Mouse (Mus musculus) lung, postnatal 0 days (tissue): ENCODE results near the gene Eml3. TPM values are rescaled to one million over a fixed set of nuclear protein-coding genes. Genes with fewer than 3 reads are reported as not detected.

ENCODE experiments used
- ATAC-seq: fragments of 200-750 bp; cut with Nextera tagmentation; 2 replicates; pipeline ENCODE4 v1.8.0; 2017; ENCODE audit warnings: moderate library complexity
- DNase-seq: peaks from one replicate; pipeline ENCODE4 v3.0.0-alpha.2; 2016; ENCODE audit warnings: low spot score
- H3K27ac ChIP-seq: fragments of 300-500 bp; sonication (generic); 2 replicates; pipeline ENCODE4 v1.5.1; 2014; ENCODE audit warnings: antibody characterized with exemption, mild to moderate bottlenecking, low read length, mixed read lengths
- H3K27me3 ChIP-seq: fragments of 300-500 bp; sonication (generic); replicated peaks from 2 replicates; pipeline ENCODE4 v1.6.1; 2014; ENCODE audit warnings: low read length, mixed read lengths; ENCODE audit not compliant: insufficient read depth
- H3K36me3 ChIP-seq: fragments of 300-500 bp; sonication (generic); 2 replicates; pipeline ENCODE4 v1.6.1; 2014; ENCODE audit warnings: low read length, mixed read lengths; ENCODE audit not compliant: insufficient read depth
- H3K4me1 ChIP-seq: fragments of 300-500 bp; sonication (generic); 2 replicates; pipeline ENCODE4 v1.6.1; 2014; ENCODE audit warnings: antibody characterized with exemption, low read depth, low read length, mixed read lengths; ENCODE audit not compliant: insufficient read depth
- H3K4me2 ChIP-seq: fragments of 300-500 bp; sonication (generic); replicated peaks from 2 replicates; pipeline ENCODE4 v1.6.1; 2014; ENCODE audit warnings: low read depth, mild to moderate bottlenecking, low read length, moderate library complexity, mixed read lengths
- H3K4me3 ChIP-seq: fragments of 300-500 bp; sonication (generic); 2 replicates; pipeline ENCODE4 v1.5.1; 2014; ENCODE audit warnings: low read depth, low read length
- H3K9ac ChIP-seq: fragments of 300-500 bp; sonication (generic); replicated peaks from 2 replicates; pipeline ENCODE4 v1.6.1; 2014; ENCODE audit warnings: low read depth, mild to moderate bottlenecking
- H3K9me3 ChIP-seq: fragments of 300-500 bp; sonication (generic); 2 replicates; pipeline ENCODE4 v1.6.1; 2016; ENCODE audit warnings: low read length, mixed read lengths
- CTCF ChIP-seq: IDR thresholded peaks from 2 replicates; pipeline ENCODE4 v1.5.1; 2016; ENCODE audit warnings: antibody characterized with exemption, mild to moderate bottlenecking
- EP300 ChIP-seq: IDR thresholded peaks from 2 replicates; pipeline ENCODE4 v1.6.1; 2016; ENCODE audit warnings: antibody characterized with exemption, mild to moderate bottlenecking, control low read depth
- WGBS: fragments of 180-500 bp; shearing (Covaris S2); extraction: QIAGEN DNeasy Blood & Tissue Kit; methylation state at CpG from one replicate; pipeline ENCODE4 v1.1.7; 2014; 5-methylcytosine and 5-hydroxymethylcytosine counted together
- polyA plus RNA-seq: library from polyadenylated mRNA; unstranded; fragments of >200 nt; fragmentation: Nextera tagmentation; extraction: Ambion mirVana; gene quantifications from 2 replicates; pipeline ENCODE4 v1.2.1, GENCODE M21; 2015

The Eml3 gene
- polyA plus RNA-seq, 1 experiment from 2014 or later: 30.5 TPM

DNA sequence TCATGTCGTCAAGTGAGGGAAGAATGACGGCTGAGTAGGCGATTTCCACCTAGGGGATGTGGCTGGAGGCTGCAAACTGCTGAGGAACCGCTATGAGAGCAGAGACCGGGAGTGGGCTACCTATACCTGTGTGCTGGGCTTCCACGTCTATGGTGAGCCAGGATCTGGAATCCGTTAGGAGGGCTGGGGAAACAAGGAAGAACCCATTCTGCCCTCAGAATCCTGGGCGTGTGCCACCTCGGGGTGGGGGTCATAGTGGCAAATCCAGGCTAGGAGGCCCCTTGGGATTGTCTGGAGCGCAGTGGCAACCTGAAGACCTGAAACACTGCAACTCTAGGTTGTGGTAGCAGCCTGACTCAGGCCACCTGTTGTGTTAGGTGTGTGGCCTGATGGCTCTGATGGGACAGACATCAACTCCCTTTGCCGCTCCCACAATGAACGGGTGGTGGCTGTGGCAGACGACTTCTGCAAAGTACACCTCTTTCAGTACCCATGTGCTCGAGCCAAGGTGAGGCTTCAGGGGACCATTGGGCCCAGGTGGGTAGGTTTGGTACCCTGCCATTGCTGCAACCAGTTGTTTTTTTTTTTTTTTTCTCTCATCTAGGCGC lies 11.3 kb downstream of the Eml3 start:
- ATAC-seq (no peak), DNase-seq (no peak)
- 80% methylated on average over 15 of the region's 15 CpGs for WGBS
- H3K27ac ChIP-seq: no peak overlapping the region
- TF ChIP-seq EP300 (no peak), CTCF (no peak)
- 0 out of 2 replicates have a peak, but pooled peaks cover 7% of the 10 kb centered on the region for H3K36me3 ChIP-seq
- H3K4me2 ChIP-seq: no peak overlapping the region; the same call in 1 of the 2 replicates
- H3K9me3 ChIP-seq: no peaks in the 10 kb centered on the region
- peaks cover 18% of the 10 kb centered on the region; the same call in 1 of the 2 replicates for H3K4me1 ChIP-seq
- H3K4me3 ChIP-seq: no peak overlapping the region
- H3K9ac ChIP-seq: peak overlapping the region; percentile 20
- H3K27me3 ChIP-seq: no peaks in the 10 kb centered on the region

- H3K4me1 ChIP-seq: peaks cover 18% of the 10 kb centered on the region; the same call in 1 of the 2 replicates
- ATAC-seq: no peak
- TF ChIP-seq EP300: no peak
- no peak for TF ChIP-seq CTCF
- H3K36me3 ChIP-seq: 0 out of 2 replicates have a peak, but pooled peaks cover 7% of the 10 kb centered on the region
- no peak for DNase-seq
- no peaks in the 10 kb centered on the region for H3K9me3 ChIP-seq
- H3K27ac ChIP-seq: peak overlapping the region; percentile 99
- no peaks in the 10 kb centered on the region for H3K27me3 ChIP-seq
- 39% methylated on average over 10 of the region's 10 CpGs for WGBS
- peak overlapping the region; percentile 93 for H3K4me3 ChIP-seq
- H3K9ac ChIP-seq: peak overlapping the region; percentile 20; the same call in 1 of the 2 replicates
- peak overlapping the region; percentile 75 for H3K4me2 ChIP-seq
Observed at GRCm38 (mm10) chr19:8941136-8941514, 11.8 kb downstream of the Eml3 start.

- 0 out of 2 replicates have a peak, but pooled peaks cover 7% of the 10 kb centered on the region for H3K36me3 ChIP-seq
- TF ChIP-seq EP300 (no peak; the same call in 1 of the 2 replicates), CTCF (peak; percentile 38)
- peaks cover 18% of the 10 kb centered on the region; the same call in 1 of the 2 replicates for H3K4me1 ChIP-seq
- DNase-seq (peak; percentile 98), ATAC-seq (peak; percentile 95)
- H3K27me3 ChIP-seq: no peaks in the 10 kb centered on the region
- H3K9ac ChIP-seq: peak within 1 kb of the TSS; percentile 99
- under 1% methylated on average over 64 of the region's 64 CpGs for WGBS
- peak within 1 kb of the TSS; percentile 99 for H3K27ac ChIP-seq
- peak within 1 kb of the TSS; percentile 93 for H3K4me3 ChIP-seq
- peak within 1 kb of the TSS; percentile 75 for H3K4me2 ChIP-seq
- H3K9me3 ChIP-seq: no peaks in the 10 kb centered on the region
Observed at GRCm38 (mm10) chr19:8941515-8942217, 12.3 kb downstream of the Eml3 start, which contains the start of gene Mta2. Mta2 (plus strand) TSS chr19:8941875.

GRCm38 (mm10) chr19:8942276-8942964 lies 13.1 kb downstream of the Eml3 start:
- Histone ChIP-seq H3K9me3 (no peaks in the 10 kb centered on the region), H3K27me3 (no peaks in the 10 kb centered on the region), H3K36me3 (peaks cover 11% of the 10 kb centered on the region), H3K4me1 (peaks cover 18% of the 10 kb centered on the region; the same call in 1 of the 2 replicates), H3K4me2 (peak overlapping the region; percentile 75), H3K4me3 (peak overlapping the region; percentile 93), H3K9ac (peak overlapping the region; percentile 99), H3K27ac (peak overlapping the region; percentile 99)
- ATAC-seq: peak; percentile 64
- TF ChIP-seq CTCF (no peak), EP300 (no peak)
- DNase-seq: peak; percentile 72
- under 1% methylated on average over 43 of the region's 46 CpGs for WGBS

- Histone ChIP-seq H3K9ac (peak overlapping the region; percentile 99), H3K4me3 (peak overlapping the region; percentile 93), H3K4me2 (peak overlapping the region; percentile 75), H3K9me3 (no peaks in the 10 kb centered on the region), H3K27ac (peak overlapping the region; percentile 99; the same call in 1 of the 2 replicates), H3K36me3 (peaks cover 12% of the 10 kb centered on the region), H3K27me3 (no peaks in the 10 kb centered on the region), H3K4me1 (peaks cover 18% of the 10 kb centered on the region; the same call in 1 of the 2 replicates)
- 43% methylated on average over 2 of the region's 2 CpGs for WGBS
- no peak for TF ChIP-seq EP300
- ATAC-seq (no peak), DNase-seq (peak; percentile 17)
Observed at GRCm38 (mm10) chr19:8943047-8943446, 13.7 kb downstream of the Eml3 start.

DNA sequence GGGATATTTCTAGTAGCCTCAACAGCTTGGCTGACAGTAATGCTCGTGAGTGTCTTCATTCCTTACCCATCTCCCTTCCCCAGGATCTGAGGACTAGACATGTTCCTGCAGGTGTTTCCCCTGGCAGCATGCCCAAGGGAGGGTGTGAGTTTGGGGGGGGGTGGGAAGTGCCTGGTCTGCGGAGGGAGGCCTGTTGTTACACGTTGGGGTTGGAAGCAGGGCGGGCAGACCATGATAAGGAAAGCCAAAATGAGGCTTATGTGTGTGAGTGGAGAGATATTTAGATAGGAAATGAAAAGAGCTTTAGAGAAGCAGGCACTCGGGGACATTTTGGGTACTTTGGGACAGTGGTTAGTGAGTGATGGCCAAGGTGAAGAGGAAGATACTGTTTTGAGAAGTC lies 14.7 kb downstream of the Eml3 start:
- Histone ChIP-seq H3K4me2 (peak overlapping the region; percentile 75), H3K36me3 (peaks cover 20% of the 10 kb centered on the region), H3K27me3 (no peaks in the 10 kb centered on the region), H3K4me1 (peaks cover 18% of the 10 kb centered on the region; the same call in 1 of the 2 replicates), H3K27ac (peak overlapping the region; percentile 64), H3K9me3 (no peaks in the 10 kb centered on the region), H3K4me3 (no peak overlapping the region), H3K9ac (no peak overlapping the region)
- DNase-seq (peak; percentile 14), ATAC-seq (no peak)
- 15% methylated on average over 5 of the region's 5 CpGs for WGBS
- TF ChIP-seq CTCF (no peak), EP300 (no peak)
